9 mouse cellular contexts compared by ENCODE assay signal in genomic region chr9:37462764-37463163, GRCm38 (mm10). TPM values are rescaled to one million over a fixed set of nuclear protein-coding genes. Genes with fewer than 3 reads are reported as not detected.
DNase-seq lines count a peak whose midpoint lies in the region; ATAC-seq lines count a peak whose summit lies in the region.
"Had no signal": no experiment of that assay in that cellular context is flagged by ENCODE, and none has a peak within 500 bp of the region (broad histone marks: within the 10 kb centered on the region; RNA-seq: fewer than 3 reads in every experiment).

No protein-coding gene starts in this region.

- intact Hi-C loops in gastrocnemius, postnatal 14 days (cut with DNase I; ENCODE audit: low total_unique reads) = loop anchor here (5.0 kb wide), 1 partner anchor 80 kb away; no protein-coding TSS in a partner anchor

- H3K4me3 ChIP-seq in heart, embryonic 10.5 days = no peak overlapping the region
- no peak overlapping the region for H3K4me3 ChIP-seq in midbrain, embryonic 15.5 days
- H3K4me3 ChIP-seq: limb, embryonic 15.5 days had no signal

- H3K27me3 ChIP-seq in heart, embryonic 10.5 days (ENCODE audit: insufficient read depth, poor library complexity, severe bottlenecking) = peaks cover 60% of the 10 kb centered on the region
- H3K27me3 ChIP-seq in midbrain, embryonic 15.5 days (replicated peaks) = peaks cover 22% of the 10 kb centered on the region

- H3K9ac ChIP-seq in midbrain, embryonic 15.5 days = no peak overlapping the region
- H3K9ac ChIP-seq: limb, embryonic 15.5 days had no signal

- H3K27ac ChIP-seq in heart, embryonic 10.5 days = no peak overlapping the region
- no peak overlapping the region for H3K27ac ChIP-seq in midbrain, embryonic 15.5 days
- H3K27ac ChIP-seq: limb, embryonic 15.5 days had no signal

- H3K9me3 ChIP-seq in heart, embryonic 10.5 days = no peaks in the 10 kb centered on the region
- no peaks in the 10 kb centered on the region for H3K9me3 ChIP-seq in midbrain, embryonic 15.5 days
- H3K9me3 ChIP-seq: limb, embryonic 15.5 days had no signal

- peaks cover 12% of the 10 kb centered on the region for H3K4me1 ChIP-seq in heart, embryonic 10.5 days
- peaks cover 30% of the 10 kb centered on the region for H3K4me1 ChIP-seq in midbrain, embryonic 15.5 days

- no peaks in the 10 kb centered on the region for H3K36me3 ChIP-seq in heart, embryonic 10.5 days
- H3K36me3 ChIP-seq in midbrain, embryonic 15.5 days (replicated peaks) = no peaks in the 10 kb centered on the region
- H3K36me3 ChIP-seq: limb, embryonic 15.5 days had no signal

- 14% methylated on average over 7 of the region's 7 CpGs for WGBS in heart, embryonic 10.5 days
- 14% methylated on average over 7 of the region's 7 CpGs for WGBS in midbrain, embryonic 15.5 days

- peak overlapping the region; percentile 18; the same call in 1 of the 2 replicates for H3K4me2 ChIP-seq in midbrain, embryonic 15.5 days
- H3K4me2 ChIP-seq: limb, embryonic 15.5 days had no signal

- ATAC-seq in CD4-positive, CD25-positive, alpha-beta regulatory T cell, adult 4 months = peak; percentile 79
- no peak for ATAC-seq in midbrain, embryonic 15.5 days (replicated peaks)

- DNase-seq in heart, adult 8-10 months (ENCODE audit: low spot score) = peak; percentile 51
- no peak for DNase-seq in heart, embryonic 10.5 days (ENCODE audit: low spot score)
- DNase-seq in adrenal gland, postnatal 10 days = peak; percentile 66
- peak; percentile 30 for DNase-seq in gastrocnemius, postnatal 14 days
- peak; percentile 59 to 70 for DNase-seq in kidney, postnatal 4 days
- DNase-seq in thymus, postnatal 14 days = peak; percentile 56

RNA-seq across cellular contexts. Expression of gene Msantd2, which starts 26.4 kb away (rescaled TPM):
- total RNA-seq in heart, adult 8-10 months (2022) = 1 to 10 TPM; 3.5 to 7.7 (median 5.4) TPM
- 17.9 and 23.8 TPM in 2 replicates for polyA plus RNA-seq in heart, embryonic 10.5 days (2016; fragmentation: Nextera tagmentation; extraction: Ambion mirVana)
- polyA plus RNA-seq in CD4-positive, CD25-positive, alpha-beta regulatory T cell, adult 4 months (2017; shearing (Covaris generic)) = 10 to 100 TPM in 1 of 2 experiments, 1 to 10 TPM in 1; 8.3 to 13.7 TPM
- total RNA-seq in adrenal gland, postnatal 10 days (2021) = 10 to 100 TPM; 14.7 to 22.5 TPM
- 1 to 10 TPM; 4.1 to 6.4 TPM for total RNA-seq in gastrocnemius, postnatal 14 days (2021)
- 31.9 and 33.8 TPM in 2 replicates for polyA plus RNA-seq in midbrain, embryonic 15.5 days (2015; fragmentation: Nextera tagmentation; extraction: Ambion mirVana)

RNA-seq across cellular contexts. Expression of gene Robo3, which starts 29.7 kb away (rescaled TPM):
- not detected for total RNA-seq in heart, adult 8-10 months (2022)
- polyA plus RNA-seq in heart, embryonic 10.5 days (2016; fragmentation: Nextera tagmentation; extraction: Ambion mirVana) = 0.06 and 0.10 TPM in 2 replicates
- polyA plus RNA-seq in CD4-positive, CD25-positive, alpha-beta regulatory T cell, adult 4 months (2017; shearing (Covaris generic)) = not detected
- total RNA-seq in adrenal gland, postnatal 10 days (2021) = under 1 TPM; 0.45 to 0.72 TPM
- total RNA-seq in gastrocnemius, postnatal 14 days (2021) = not detected
- polyA plus RNA-seq in midbrain, embryonic 15.5 days (2015; fragmentation: Nextera tagmentation; extraction: Ambion mirVana) = 4.8 and 10.0 TPM in 2 replicates
